Mouse (Mus musculus) ZHBTc4 (cell line): Measurements from ENCODE around the gene Ccl9.
"Not testable (repeated sequence)": the region's sequence is repeated elsewhere in the genome, so short reads cannot be mapped to it uniquely, and the experiment has no call there.

Source experiments
- DNase-seq: peaks from one replicate; pipeline ENCODE4 v3.0.0-alpha.2; 2011; ENCODE audit warnings: low read depth, low spot score

Ccl9 gene

DNA sequence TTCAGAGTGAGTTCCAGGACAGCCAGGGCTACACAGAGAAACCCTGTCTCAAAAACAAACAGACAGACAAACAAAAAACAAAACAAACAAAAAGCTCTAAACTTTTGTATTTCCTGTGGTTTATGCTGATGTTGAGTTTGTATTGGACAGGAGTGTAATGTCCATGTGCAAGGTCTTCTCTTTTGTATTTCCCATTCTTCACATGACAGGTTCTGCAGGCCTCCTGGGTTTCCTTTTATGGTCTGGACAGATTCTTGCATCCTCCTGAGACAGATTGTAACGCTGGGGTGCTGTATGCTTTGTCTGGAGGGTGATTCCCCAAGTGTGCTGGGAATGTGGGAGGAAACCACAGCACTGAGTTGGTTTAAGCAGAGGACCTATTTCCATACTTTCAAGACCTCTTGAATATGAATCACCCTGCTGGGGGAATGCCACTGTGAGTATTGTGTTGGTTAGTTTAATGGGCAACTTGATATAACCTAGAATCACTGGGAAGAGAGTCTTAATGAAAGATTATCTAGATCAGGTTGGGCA is 2.3 kb upstream of the Ccl9 start:
- no peak for DNase-seq

DNA sequence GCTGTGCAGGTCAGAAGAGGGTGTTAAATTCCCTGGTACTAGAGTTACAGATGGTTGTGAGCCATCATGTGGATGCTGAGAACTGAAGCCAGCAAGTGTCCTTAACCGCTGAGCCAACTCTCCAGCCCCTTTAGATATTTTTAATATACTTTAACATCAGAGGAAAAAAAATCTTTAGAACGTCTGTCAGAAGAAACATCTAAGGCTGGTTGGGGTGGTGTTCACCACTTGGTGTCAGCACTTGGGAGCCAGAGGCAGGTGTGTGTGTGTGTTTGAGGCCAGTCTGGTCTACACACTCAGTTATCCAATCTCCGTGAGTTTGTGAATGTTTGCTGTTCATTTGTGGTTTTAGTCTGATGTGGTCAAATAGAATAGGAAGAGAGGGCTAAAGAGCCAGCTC is 563 bp upstream of the Ccl9 start:
- no peak for DNase-seq

DNA sequence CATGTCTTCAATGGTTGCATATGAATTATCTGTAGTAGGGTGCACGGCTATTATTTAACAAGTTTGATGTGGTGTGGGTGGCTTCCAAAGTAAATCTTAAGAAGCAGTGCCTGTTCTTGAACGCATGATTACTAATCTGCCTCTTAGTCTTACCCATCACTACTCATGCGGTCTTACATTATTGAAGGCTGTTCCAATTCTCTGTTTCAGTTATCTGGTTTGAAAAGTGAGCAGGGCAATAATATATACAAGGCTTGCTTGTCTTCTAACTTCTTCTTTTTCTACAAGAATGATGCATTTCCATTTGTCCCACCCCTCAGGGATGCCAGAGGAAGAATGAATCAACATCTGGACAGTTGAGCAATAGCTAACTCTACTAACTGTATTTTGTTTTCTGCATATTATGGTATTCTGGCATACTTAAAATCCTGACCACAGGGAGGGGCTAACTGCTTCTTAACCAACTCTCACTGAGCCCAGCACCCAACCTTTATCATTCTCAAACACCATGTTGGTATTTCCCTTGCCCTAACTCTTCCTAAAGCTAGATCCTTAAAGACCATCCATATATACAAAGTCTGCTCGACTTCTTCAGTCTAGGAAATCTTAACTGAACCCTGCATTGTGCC is 1.4 kb downstream of the Ccl9 start:
- DNase-seq, result no peak

DNA sequence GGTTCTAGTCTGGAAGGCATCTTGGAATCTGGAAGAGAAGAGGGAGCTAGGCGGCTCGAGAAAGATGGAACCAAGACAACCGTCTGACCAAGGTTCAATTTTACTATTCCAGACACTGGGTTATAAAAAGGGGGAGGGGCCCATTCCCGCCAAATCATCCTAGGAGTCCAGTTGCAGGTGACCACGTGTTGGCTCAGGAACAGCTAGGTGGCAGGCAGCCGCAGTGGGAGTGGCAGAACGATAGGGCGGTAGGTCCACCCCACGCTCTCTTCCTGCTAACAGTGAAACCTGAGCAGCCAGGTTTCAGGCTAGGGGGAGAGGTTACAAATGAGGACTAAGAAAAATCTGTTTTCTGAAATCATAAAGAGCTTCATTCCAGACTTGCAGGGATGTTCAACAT is 5.6 kb downstream of the Ccl9 start:
- DNase-seq, result no peak

DNA sequence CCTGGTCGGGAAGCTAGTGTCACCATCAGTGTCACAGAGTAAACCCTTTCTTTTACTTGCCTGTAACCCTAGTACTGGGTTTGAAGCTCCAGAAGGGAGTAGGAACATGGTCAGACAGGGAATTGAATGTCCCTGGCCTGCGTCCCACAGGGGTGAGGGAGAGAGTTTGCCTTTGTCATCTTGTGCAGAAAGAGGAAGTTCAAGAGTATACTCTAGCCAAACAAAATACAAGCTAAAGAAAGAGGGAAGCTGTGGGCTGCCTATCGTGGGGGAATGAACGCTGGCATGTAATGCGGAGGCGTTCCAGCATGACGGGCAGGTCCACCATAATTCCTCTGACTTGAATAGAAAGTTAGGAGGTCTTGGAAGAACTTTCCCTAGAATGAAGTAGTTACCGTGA is 6.2 kb downstream of the Ccl9 start:
- no peak for DNase-seq

DNA sequence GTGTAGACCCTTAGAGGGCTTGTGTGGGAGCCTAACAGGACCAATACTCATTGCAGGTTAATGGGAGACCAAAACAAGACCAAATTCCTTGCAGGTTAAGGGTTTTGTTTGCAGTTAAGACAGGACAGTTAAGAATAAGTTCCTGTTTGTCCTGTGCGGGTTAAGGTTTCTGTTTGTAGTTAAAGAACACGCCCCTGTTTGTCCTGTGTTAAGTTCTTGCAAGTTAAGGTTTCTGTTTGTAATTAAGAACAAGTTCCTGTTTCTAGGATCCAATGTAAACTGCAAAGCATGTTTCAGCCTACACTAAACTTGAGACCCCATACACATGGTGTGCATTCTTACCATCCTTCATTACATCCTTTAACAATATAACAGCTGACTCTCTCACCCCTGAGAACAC is 8.2 kb downstream of the Ccl9 start:
- no peak for DNase-seq

DNA sequence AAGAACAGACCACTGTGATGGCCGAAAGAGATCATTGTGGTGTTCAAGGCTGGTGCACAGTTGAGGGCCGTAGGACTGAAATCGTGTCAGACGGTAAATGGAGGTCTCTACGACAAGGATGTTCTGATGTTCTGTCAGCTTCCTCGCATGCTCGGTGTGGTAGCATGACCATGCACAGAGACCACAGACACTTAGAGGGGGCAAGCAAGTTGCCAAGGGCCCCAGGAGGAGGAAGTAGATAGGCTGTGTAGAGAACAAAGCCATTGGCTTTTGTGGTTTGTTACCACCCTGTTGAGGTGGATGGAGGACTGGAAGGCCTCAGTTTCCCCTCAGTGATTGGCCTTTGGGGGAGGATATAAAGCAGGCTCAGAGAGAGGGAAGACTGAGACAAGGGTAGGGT is 9.2 kb downstream of the Ccl9 start:
- no peak for DNase-seq

DNA sequence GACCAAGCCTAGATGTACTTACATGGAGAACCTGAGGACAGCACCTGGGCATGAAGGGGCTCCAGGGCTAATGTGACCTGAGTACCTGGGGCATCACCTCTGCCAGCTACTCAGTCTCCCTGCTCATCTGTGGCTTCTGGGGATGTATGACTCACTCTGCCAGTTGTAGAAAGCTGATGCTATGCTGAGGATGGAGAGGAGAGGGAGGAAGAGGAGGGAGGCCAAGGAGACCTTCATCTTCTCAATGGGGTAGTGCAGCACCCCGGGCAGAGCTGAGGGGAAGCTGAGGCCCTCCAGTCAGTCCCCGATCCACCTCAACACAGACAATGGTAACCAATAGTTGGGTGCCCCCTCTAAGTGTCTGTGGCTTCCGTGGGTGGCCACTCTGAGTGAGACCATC is 9.7 kb downstream of the Ccl9 start:
- DNase-seq, result no peak

DNA sequence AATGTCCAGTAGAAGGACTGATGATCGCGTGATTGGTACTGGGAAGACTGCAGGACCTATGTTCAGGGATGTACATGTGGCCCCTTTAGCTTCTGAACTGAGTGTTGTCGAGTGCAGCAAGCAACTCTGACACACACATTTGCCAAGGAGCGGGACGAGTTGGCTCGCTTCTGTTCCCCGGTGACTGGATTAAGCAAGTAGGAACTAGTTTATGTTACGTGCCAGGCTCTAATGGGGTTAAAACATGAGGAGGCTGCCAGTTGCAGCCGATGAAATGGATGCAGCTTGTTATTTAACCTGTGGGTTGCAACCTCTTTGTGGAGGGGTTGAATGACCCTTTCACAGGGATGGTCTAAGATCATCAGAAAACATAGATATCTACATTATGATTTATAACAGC is 10.4 kb downstream of the Ccl9 start:
- no peak for DNase-seq

DNA sequence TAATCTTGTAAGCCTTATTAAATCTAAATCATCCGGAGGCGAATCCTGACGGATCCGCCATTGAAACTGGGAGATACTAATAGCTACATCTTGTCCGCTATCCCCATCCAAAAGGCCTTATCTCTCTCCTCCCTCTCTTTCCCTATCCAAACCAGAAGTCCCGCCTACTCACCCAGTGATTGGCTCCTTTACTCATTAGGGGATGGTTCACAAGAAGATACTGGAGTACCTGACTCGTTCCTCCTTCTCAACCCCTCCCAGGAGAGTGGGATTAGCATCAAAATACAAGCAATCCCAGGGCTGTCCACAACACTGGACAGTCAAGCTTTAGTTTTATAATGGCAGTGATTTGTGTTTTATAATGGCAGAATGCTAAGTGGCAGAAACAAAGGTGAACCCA is 11.1 kb downstream of the Ccl9 start:
- peak; percentile 39 for DNase-seq

DNA sequence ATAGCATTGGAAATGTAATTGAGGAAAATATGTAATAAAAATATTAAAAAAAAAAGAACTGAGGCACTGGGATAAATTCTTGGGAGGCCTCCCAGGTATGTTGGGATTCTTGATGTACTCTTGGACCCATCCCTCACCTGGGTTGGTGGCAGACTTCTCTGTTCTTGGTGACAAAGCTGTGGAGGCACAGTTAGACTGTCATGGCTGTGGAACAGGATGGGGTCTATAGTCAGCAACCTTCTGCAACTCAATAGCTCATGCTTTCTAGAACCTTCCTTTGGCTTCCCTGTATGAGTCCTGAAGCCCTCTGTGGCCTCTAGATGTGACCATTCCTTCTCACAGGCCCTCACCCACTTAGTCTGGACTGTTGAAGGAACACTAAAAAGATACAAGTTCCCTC is 11.8 kb downstream of the Ccl9 start:
- DNase-seq, result no peak

DNA sequence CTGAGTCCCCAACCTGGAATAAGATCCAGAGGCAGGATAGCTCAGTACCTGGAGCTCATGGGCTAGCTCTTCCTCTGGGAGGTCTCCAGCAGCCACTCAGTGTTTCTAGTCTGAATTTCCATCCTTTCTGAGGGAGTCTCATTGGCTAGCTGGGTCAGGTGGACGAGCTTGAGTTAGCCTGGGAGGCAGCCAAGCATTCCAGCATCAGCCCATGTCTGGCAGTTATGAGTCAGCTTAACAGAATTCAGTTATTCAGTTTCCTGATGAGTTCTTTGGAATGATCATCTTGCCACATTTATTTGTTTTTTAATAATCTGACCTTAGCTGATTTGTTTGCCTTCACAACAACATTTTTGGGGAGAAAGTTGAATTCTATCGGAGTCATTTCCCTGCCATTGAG is 14.7 kb downstream of the Ccl9 start:
- no peak for DNase-seq

DNA sequence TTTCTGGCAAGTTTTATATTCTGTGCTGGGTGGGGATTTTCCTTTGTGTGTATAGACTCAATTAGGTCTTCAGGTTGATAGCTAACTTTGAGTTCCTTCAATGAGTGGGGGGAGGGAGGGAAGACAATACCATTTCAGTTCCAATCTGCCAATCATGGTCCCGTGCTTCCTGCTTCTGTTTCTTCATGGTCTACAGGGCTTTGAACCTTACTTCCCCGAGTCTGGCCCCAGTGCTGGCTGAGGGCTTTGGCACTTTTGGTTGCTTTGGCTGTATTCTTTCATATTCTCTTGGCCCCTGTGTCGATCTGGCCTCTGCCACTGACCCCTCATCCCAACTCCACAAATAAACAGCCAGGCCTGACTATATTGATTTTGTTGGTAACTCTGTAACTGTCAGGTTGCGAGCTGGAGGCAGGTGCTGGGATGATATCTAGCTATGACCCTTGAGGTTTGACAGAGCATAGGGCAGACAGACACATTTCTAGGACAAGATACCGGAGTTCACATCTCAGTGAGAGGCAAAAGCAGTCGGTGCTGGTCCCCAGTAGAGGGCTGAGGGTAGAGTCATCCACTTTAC is 16.0 kb downstream of the Ccl9 start:
- no peak for DNase-seq

DNA sequence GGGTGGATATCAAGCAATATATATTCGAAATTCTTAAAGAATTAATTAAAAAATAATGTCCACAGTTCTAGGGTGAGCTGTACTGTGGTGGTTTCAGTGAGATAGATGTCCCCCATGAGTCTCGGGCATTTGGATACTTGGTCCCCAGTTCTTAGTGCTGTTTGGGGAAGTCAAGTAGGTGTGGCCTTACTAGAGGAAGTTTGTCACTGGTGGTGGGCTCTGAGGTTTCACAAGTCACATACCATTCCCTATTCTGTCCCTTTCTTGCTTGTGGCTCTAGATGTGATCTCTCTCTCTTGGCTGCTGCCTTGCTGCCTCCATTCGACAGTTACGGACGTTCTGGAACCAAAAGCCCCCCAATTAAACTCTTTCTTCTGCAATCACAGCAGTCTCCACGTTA is 18.0 kb downstream of the Ccl9 start:
- DNase-seq, result no peak

DNA sequence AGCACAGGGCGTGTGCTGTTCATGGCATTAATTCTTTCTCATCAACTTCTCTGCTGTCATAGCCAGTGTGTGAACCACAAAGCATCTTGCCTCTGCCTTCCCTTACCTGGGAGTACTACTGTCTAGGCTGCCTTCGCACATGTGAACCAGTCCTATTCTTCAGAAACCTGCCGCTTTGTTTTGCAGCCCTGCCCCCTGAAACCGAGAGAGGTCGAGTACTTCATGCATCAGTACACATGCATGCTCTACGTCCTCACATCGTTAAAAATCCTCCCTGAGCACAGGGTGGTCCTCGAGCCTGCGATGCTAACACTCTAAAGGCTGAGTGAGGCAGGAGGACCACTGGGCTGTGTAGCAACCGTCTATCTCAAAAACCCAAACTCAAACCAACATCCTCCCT is 21.4 kb downstream of the Ccl9 start:
- no peak for DNase-seq

DNA sequence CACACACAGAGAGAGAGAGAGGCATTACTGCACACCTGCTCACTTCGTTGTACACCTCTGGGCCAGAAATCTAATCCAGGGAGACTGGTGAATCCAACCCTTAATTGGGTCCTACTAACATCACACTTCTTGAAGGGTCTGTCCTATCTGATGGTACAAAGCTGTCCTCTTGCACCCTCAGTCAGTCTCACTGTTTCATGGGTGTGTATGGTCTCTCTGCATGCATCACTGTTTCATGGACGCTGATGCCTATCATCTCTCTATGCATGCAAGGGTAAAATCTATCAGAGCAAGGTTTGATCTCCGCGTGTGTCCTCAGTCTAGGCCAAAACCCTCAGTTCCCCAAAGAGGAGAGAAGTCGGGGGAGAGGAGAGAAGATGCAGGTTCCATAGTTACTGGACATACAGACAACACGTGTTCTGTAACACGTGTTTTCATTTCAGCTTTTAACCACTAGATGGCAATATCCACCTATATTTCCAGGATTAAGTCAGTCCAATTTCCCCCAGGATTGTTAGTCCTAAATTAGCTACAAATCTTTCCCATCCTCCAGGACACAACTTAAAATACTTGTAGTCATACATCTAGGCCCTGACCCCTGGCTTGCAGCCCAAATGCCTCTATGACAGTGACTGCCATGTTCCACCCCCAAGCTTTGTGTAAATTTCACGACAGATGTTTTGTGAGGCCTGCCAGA is 22.2 kb downstream of the Ccl9 start:
- DNase-seq, result peak; percentile 77

DNA sequence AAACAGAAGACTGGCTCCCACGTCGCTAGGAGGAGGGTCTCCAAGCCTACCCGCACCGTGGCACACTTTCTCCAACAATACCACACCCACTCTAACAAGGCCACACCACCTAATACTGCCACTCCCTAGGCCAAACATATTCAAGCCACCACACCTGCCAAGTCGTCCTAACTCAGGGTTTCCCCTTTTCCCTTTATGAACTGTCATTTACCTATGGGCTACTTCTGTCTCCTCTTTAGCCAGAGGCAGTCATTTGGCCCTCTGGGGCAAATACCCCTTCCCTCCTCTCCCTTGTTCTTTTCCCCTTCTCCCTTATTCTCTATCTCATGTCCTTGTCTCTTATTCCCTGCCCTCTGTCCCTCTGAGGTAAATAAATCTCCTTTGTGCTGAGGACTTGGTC is 26.8 kb downstream of the Ccl9 start:
- no peak for DNase-seq

DNA sequence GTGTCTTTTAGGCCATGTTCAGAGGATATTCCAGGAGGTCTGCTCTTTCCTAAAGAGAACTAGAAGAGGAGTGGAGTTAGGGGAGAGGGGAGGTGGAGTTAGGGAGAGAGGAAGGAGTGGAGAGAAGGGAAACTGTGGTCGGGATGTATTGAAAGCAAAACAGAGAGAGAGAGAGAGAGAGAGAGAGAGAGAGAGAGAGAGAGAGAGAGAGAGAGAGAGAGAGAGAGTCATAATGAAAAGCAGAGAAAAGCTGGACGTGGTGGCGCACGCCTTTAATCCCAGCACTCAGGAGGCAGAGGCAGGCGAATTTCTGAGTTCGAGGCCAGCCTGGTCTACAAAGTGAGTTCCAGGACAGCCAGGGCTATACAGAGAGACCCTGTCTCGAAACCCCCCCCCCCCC is 27.4 kb downstream of the Ccl9 start:
- not testable (repeated sequence) for DNase-seq

DNA sequence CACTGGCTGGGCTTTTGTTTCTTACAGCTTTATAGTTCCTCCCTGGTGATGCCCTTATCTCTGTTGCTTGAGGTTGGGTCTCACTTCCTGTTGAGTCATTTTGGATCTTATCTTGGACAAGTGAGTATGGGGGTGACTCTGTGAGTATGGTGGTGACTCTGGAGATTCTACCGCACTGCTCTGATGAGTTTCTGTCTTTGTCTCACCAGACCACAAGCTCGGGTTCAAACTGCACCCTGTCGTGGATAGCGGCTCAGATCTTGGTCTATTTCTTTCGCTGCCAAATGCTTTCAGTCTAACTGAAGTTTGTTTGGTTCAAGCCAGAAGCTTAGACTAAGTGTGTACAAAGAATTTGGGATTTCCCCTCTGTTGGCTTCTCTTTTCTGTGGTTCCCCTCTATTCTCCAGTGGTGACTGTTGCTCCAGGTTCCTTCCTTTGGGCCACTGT is 28.2 kb downstream of the Ccl9 start:
- no peak for DNase-seq

DNA sequence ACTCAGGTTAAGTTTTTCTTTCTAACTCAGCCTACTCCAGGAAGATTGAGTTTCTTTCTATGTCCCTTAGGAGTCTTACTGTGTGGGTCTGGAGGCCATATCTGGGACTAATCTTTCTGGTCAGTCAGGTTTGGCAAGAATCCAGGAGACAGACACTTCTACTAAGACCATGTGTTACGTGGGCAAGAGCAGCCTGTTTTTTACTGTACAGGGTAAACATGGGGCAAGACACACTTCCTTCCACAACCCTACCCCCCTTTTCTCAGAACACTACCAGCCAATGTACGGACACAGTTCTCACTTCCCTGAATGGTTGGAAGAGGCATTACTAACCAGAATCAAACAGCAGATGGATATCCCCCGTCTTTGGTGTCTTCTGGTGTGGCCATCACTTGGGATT is 34.2 kb downstream of the Ccl9 start:
- DNase-seq, result no peak

DNA sequence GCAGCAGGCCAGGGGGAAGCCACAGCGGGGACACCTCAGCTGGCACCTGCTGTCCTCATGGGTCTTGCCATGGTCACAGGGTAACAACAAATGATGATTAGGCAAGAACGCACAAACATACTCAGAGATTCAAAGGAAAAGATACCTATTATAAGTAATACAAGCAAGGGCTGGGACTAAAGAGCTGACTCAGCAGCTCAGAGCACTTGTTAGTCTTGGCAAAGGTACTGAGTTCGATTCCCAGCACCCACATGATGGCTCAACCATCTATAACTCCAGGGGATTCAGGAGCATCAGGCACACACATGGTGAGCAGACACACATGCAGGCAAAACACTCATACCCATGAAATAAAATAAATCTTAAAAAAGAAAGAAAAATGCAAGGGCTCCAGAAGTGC is 37.0 kb downstream of the Ccl9 start:
- DNase-seq, result no peak

DNA sequence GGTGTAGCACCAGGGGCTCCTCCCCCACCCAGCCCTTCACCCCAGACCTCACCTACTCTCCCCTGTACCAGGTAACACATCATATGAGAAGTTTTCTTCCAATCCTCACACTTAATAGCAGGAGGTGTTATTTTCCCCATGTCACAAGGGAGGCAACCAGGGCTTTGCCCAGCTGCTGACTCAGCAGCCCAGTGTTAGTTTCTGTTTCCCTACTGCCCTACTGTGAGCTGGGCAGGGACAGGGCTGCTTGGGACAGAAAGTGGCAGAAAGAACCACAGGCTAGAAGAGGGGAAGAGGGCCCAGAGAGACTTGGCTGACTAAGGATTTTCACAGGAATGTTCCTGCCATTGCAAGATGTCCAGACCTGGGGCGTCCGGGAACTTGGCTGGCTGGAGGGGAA is 37.5 kb downstream of the Ccl9 start:
- no peak for DNase-seq

DNA sequence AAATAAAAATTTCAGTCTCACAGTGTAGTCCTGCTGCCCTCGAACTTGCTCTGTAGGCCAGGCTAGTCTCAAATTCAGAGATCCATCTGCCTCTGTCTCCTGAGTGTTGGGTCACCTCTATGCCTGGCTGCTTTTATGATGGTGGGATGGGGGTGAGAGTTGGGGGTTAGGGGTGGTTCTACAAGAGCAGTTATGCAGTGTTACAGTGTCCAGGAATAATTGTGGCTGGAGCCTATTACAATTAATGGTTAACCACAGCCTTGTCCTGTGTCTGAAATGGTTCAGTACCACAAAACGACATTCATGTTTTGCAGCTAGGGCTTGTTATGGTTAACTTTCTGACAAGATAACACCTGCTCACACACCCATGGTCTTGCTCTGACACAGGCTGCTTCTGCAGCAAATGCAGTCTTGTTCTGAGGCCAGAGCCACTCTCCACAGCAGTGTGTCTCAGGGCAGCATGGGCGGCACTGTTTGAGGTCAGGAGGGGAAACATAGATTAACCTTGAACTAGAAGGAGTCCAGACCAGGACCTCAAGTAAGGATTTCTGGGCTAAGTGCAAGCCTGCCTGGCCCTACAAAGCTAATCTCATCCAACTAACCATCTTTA is 39.6 kb downstream of the Ccl9 start:
- DNase-seq, result no peak
